Mouse (Mus musculus) MN1 (cell line): ENCODE results near the gene Tbxas1.

Experiments
- DNase-seq: peaks from one replicate; pipeline ENCODE4 v3.0.0-alpha.2; 2016; ENCODE audit warnings: low spot score

The Tbxas1 gene

DNA sequence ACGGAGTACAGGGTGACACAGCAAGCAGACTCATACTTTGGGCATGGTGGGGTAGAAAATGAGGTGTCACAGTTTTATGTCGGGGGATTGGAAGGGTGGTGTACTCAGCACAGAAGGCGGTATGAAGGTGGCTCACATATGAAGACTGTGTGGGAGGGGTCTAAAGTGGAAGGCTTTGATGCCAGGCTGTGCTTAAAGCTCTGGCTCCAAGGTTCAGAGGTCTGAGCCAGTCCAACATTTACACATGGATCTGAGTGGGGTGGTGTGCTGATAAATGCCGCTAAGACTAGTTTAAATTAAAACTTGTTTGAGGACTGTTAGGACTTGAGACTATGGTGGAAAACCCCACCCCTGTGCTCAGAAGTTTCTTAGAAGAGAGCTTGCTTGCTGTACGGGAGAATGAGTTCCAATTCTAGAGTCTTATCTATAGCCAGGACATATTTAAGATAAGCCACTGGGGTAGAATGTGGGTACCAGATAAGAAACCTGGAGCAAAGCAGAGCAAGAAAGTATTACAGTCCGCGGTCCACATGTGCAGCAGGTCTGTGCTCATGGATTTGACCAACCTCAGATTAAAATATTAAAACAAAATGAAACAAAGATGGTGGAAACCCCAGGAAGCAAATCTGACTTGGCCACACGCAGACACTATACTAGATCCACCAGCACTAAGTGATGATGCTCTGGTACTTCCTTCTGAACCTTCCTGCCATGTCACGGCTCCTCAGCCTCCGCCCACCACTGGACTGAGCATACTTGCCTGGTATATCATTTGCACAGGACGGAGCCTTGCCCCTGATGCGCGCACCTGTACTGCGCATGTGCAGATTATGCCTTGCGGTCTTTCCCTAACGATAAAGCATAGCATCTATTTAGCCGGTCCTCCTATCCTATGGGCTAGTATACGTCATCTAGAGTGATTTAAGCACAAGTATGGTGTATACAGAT, 48.9 kb downstream of the Tbxas1 start:
- no peak for DNase-seq

DNA sequence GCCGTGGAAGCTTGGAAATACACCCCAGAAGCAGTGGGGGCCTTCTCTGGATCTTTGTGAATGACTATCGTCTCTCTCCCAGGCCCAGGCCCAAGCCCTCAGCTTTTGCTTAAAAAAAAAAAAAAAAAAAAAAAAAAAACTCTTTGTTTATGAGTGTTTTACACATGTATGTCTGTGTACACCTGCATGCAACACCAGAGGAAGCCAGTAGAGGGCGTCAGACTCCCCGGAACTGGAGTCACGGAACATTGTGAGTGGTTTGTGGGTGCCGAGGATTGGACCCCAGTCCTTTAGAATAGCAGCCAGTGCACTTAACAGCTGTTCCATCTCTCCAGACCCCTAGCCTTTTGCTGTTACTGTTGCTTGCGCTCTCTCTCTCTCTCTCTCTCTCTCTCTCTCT, 50.5 kb downstream of the Tbxas1 start:
- DNase-seq: peak; percentile 59

DNA sequence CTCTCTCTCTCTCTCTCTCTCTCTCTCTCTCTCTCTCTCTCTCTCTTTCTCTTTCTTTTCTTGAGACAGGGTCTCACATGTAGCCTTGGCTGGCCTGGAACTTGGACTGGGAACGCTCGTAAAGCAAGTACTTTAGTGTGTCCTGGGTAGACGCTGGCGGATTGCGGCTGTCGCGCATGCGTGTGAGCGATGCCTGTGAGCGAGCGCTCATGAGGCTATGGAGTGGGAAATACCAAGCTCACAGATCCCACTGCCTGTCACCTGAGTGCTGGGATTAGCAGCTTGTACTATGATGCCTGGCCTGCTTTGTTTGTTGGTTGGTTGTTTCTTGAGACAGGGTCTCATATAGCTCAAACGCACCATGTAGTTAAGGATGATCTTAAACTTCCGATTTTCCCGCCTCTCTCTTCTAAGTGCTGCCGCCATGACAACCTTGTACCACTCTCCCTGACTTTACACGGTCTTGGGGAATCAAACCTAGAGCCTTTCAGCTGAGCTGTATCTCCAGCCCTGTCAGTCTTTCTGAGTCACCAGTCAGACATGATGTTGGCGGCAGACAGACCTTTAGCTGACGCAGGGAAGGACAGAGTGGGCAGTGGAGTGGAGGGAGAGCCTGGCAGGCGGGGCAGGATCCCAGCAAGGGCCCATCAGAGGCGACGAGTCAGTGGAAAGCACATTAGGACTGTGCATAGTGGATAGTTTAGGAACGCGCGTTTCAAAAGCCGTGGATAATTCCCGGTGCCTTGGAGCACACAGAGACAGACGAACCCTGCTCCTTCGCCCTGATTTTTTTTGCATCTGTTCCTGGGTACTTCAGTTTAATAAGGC, 51.1 kb downstream of the Tbxas1 start:
- peak; percentile 75 for DNase-seq

DNA sequence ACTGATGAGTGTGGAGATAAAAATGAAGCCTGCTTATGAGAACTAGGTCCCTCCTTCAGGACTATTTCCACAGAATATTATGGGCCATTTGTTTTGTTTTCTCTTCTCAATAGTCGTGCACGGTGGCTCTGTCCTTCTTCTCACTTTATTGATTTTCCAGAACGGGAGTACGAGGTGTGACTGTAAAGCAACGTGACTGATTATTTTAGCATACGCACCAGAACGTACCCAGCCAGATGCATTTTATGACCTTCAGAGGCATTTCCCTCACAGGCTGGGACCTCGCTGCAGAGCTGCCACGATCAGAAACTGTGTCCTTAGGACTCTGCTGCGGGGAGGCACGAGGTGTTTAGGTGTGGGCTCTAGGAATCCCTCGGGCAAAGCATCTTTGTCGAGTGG, 51.8 kb downstream of the Tbxas1 start:
- DNase-seq: no peak

DNA sequence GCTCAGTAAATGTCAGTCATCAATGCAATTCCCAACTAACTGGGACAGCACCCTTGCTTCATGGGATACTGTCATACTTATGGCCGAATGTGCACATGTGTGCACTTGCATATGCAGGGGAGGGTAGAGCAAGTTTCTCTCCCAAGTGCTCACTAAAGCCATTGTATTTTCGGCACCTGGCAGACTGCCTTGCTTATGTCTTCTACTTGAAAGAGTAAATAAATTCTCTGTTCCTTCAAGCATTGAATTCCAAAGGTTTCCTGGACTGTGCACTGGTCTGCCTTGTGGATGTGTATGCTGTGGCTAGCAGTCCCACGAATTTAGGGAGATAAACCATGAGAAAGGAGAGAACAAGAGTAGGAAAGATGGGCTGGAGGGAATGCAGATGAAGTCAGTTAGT, 53.3 kb downstream of the Tbxas1 start:
- DNase-seq: no peak

DNA sequence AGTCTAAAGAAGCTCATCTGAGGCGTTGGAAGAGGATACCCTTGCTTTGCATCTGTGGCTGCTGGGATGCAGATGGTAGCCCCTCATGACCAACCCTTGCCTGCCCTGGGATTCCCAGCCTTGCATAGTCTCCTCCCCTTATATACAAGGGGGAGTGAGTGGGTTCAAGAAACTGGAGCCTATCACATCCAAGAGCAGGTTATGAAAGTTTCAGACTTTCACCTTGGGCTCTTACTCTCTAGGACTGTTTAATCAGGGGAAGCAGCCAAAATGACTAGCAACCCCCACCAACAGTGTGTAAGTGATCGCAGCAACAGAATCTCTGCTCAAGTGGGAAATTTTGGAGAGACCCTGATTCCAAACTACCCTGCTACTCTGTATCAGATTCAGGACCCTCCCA, 60.8 kb downstream of the Tbxas1 start:
- DNase-seq: no peak

DNA sequence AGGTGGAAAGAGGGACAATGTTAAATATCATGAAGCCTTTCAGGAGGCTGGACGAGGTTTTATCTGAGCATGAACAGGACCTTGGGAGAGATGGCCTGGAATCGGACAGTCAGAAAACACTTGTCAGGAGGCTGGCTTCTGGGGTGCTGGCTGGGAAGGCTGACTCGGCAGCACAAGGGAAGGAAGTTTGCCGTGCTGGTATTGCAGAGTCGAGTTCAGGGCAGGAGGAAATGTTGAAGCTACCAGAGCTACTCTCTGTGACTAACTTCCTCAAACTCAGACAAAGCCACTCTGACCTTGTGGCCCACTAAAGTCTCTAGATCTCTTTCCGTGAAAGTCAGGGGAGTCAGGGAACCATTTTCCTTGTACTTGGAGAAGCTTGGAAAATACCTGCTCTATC, 63.2 kb downstream of the Tbxas1 start:
- no peak for DNase-seq

DNA sequence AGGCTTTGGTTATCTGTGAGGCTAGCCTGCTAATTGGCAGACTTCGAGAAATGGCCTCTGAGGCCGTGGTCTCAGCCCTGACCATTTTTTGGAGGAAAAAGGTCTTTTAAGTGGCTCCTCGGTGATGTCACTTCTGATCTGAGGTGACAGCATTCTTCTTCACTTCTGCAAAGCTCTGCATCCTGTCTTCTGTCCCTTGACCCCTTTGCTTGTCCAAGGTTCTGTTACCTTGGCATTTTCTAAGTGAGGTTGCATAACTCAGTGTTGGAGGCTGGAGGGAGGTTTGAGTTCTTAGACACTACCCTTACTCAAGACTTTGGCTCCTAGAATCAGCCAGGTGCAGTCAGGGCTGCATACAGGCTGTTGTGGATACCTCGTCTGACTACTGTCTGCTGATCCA, 63.9 kb downstream of the Tbxas1 start:
- no peak for DNase-seq

DNA sequence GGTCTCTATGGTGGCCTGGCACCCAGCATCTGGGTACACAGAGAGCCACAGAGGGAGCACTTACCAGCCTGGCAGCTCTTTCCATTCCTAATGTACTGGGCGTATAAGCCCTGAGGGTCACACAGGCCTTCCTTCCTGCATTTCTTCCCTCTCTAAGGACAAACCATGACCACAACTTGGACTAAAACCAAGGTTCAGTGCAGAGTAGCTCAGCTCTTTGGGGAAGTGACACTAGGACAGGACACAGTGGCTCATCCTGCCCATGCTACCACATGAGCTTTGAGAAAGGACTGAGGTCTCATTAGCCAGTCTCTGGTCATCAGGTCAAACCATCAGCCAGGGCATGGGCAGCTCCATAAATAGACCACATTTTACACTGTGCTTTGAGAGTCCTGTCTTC, 65.8 kb downstream of the Tbxas1 start:
- no peak for DNase-seq

DNA sequence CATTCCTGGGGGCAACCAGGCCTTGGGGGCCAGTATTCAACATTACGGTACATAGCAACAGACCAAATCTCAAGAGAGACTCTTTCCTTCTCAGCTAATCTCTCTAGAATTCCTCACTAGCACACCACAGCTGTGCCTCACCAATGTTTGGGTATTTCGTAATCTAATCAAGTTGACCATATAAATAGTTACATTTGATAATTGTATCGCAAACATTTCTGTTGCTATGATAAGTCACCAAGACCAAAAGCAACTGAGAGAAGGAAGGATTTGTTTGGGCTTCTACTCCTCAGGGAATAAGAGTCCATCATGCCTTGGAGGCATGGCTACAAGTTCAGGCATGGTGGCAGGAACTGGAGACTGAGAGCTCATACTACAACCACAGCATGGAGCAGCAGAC, 67.6 kb downstream of the Tbxas1 start:
- DNase-seq: no peak

DNA sequence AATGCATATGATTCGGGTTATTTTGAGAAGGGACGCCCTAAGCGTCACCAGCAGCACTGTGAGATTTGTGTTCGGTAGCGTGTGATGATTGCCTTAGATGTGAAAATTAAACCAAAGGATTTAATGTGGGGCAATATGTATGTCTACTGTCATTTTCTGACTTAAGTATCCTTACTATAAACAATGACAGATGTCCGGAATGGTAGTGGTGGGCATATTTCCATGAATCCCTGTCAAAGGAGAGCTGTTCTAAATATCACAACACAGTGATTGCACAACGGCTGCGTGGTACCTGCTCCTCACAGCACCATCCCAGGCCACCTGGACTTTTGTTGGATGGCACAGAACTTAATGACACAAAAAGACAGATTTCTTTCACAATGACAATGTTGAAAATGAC, 69.2 kb downstream of the Tbxas1 start:
- DNase-seq: no peak

DNA sequence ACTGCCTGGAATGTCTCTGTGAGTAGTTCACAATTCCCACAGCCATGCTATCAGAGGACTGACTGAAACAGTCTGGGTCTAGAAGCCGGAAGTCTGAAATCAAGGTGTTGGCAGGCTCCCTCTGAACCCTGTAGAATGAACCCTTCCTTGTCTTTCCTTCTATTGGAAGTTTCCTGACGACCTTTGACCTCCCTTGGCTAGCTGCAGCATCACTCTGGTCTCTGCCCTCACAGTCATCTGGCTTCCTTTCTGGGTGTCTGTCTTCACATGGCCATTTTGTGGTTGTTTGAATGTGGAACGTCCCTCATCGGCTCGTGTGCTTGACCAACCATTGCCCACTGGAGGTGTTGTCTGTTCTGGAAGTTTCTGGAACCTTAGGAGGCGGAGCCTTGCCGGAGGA, 69.6 kb downstream of the Tbxas1 start:
- DNase-seq: no peak

DNA sequence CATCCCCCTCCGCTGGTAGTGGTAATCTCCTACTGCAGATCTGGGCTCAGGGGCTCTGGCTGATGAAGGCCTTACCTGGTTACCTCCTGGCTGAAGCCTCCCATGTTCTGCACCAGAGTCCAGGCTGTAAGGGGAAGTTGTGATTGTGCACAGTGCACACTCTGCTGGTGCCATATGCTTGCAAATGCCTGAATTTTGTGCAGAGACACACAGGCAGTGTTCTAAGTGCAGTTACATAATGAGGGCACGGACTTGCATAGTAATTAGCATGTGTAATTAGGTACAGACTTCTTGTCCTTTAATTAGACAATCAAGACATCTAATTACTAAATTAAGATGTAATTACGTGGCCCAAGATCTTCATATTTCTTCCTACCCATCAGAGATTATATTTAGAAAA, 70.5 kb downstream of the Tbxas1 start:
- DNase-seq: no peak

DNA sequence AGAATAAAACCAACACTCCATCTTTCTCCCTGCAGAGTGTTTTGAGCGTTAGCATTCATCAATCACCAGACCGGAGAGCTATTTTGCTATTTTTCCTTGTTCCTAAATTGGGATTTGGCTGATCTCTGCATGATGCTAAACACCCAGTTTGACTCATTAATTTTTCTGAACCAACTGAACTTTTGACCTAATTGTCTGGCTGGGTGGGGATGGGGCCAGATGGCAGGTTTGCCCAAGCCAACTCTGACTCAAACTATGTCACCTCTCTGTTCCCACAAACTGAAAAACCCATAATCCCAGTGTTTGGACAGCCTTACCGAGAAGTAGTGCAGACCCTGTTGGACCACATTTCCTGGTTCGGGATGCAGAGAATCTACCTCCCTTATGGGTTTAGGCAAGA, 72.1 kb downstream of the Tbxas1 start:
- DNase-seq: no peak

DNA sequence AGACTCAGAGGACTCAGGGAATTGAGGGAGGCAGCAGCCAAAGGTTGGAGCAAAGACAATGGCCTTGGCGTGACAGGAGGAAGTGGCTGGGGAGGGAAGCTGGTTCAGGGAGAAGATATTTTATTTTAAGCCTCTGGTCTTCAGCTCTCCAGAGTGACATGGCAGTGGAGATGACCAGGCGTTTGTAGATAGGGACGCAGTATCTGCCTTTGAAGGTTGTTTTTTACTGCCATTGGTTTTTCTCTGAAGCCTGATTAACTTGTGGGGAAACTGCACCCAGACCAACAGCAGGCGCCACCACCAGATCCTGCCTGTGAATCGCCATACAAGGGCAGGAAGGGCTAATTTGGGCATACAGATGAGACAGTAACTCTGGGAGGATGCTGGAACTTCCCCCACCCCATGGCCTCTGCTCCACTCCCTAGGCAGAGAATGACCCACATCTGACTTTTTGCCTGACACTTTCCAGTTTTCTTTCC, 74.5 kb downstream of the Tbxas1 start:
- no peak for DNase-seq

DNA sequence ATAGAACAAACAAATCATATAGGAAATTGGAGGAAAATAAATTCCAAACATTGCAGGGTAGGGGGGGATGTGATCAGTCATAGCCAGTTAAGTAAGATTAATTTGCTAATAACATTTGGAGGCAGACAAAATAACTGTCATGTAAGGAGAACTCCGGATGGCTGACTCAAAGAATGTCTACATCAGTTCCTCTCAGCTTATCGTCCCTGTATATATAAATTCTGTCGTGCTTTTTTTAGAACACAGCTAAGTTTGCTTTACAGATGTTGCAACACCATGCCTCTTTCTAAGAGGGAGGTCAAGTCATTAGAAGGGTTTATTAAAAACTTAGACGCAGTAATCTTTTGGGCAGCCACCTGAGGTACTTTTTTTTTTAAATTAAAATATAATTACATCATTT, 75.1 kb downstream of the Tbxas1 start:
- DNase-seq: no peak

DNA sequence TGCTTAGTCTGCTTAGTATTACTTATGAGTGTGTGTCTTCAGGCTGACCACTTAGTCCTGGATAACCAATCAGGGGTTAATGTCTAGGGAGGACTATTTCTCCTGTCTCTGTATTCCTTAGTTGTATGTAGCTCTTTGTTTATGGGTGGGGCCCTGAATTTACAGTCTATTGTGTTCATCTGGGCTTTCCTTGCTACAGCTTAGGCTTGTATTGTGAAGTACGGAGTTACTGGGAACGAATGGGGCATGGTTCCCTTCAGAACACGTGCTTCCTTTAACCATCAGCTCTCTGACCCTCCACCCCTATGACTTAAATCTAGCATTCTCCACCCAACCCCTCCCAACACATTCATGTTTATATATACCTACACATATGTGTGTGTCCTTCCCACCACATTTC, 75.6 kb downstream of the Tbxas1 start:
- DNase-seq: no peak

DNA sequence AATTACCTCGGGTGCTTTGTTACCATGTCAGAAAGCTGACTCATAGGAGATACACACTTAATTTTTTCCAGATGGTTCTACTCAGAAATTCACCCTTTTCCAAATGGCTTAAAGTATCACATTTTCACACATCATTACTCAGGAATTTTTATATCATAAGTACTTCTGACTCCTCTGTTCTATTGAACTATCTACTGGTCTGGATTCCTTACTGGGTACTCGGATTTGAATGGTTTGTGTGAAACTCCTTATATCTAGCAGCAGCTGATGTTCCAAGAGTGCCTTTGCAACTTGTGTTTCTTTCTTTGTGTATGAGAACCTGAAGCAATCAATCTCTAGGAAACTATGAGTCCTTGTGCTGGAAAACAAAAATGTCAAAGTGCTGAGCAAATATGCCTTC, 81.4 kb downstream of the Tbxas1 start:
- no peak for DNase-seq

DNA sequence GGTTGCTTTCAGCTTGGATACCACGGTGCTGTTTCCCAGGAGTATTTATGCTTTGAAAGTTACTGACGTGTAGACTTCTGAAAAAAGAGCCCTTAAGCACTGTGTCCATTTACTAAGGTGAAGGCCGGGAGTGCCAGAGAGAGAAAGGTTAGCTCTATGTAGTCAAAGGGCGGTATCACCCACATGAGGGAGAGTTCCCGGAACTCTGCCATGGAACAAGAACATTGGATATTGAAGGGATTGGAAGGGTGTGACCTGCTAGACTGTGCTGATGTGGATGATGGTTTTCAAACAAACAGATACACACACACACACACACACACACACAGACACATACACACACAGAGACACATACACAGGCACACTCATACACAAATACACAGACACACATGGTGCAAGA, 82.0 kb downstream of the Tbxas1 start:
- DNase-seq: no peak

DNA sequence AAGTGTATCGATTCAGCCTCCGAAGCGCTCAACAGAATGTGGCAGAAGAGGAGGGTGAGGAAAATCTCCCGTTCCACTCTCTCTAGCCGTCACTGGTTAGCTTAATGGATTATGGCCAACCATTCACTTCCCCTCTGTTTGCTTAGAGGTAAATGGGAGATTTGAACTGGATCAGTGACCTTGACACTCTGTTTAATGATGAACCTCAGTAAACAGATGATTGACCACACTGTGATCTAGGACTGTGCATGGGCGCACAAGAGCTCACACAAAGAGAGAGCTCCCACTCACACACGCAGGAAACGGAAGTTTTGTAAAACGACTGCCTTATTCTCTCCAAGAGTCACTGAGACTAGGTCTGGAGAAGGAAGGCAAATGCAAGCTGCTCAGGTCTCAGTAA, 84.3 kb downstream of the Tbxas1 start:
- DNase-seq: no peak

DNA sequence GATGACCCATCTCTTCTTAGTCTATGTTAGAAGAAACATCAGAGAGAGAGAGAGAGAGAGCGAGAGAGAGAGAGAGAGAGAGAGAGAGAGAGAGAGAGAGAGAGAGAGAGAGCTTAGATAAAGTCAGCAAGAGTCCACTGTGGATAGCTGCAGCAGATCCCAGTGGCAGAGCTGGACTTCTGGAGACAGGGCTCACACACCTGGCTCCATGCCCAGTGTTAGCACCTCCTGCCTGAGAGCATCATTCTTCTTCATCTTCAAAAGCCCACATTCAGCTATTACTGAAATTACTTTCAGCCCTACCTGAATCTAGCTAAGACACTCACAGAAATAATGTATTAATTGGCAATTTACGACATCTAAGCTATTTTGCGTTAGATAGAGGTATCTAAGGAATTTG, 85.2 kb downstream of the Tbxas1 start:
- DNase-seq: peak; percentile 55

DNA sequence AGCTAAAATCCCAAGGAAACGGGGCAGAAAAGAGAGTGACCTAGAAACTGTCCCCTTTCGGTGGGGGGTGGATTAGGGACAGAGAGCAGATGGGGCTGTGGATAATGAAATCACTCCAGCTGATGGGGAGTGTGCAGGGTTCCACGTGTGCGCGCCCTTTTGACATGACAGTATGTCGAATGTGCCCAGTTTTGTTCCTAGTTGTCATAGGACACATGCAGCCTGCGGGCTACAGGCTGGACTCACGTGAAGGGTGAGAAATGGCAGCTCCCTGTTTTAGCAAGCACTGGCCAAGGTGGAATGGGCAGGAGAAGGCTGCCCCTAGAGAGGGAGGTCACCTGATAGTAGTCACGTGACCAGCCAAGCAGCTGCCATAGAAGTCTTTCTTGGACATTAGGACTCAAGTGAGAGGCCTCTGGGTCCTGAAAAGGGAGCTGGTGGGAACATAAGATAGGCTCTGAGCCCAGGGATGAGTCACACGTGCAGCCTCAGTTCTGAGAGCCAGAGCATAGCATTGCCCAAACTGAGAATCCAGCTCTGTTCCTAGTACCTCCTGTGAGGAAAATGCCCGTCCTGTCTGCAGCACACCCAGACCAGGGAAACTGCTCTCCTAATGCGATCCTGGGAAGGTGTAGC, 85.7 kb downstream of the Tbxas1 start:
- peak; percentile 73 for DNase-seq
